Mouse (Mus musculus): Measurements from ENCODE around the gene Defb19. TPM values are rescaled to one million over a fixed set of nuclear protein-coding genes. Genes with fewer than 3 reads are reported as not detected.

Defb19 gene
- not detected in 2 replicates for total RNA-seq (2014; fragmentation: Nextera tagmentation)
- not detected in 2 replicates for total RNA-seq (2017)

DNA sequence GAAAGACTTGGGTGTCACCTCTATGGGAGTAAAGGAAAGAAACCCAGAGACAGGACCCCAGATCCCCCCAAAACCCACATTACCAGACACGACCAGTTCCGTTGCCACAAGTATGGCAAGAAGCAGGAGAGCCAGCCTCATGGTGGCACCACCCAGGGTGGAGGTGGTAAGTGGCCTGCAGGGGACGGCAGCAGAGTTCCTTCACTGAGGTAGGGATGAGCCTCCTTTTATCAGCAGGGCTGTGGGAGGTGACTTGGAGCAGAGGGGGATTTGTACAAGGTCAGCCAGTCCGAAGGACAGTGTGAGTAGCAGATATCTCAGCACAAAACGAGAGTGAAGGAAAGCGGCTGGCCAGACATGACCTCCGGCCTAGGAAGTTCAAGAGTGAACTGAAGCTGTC is at the start of gene Defb19:
TSS of gene Defb19 (minus strand) at position 206 of the 400 bp plus-strand sequence.
- no peak for ATAC-seq (replicated peaks; ENCODE audit: poor library complexity, severe bottlenecking)

DNA sequence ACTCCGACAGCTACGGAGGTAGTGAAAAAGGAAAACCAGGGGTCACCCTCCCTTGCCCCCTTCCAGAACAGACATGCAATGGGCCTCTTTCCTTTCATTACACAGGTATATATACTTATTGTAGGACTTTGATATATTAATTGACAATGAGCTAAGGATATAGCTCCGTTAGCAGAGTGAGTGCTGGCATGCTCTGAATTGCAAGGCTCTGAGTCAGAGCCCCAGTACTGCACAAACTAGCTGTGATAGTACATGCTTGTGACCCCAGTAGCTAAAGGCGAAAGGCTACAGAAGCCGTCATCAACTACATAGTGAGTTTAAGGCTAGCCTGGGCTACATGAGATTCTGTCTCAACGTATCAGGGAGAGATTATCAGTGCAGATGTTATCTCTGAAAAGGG is 49.8 kb upstream of the Defb19 start:
- ATAC-seq (replicated peaks; ENCODE audit: poor library complexity, severe bottlenecking), result no peak

DNA sequence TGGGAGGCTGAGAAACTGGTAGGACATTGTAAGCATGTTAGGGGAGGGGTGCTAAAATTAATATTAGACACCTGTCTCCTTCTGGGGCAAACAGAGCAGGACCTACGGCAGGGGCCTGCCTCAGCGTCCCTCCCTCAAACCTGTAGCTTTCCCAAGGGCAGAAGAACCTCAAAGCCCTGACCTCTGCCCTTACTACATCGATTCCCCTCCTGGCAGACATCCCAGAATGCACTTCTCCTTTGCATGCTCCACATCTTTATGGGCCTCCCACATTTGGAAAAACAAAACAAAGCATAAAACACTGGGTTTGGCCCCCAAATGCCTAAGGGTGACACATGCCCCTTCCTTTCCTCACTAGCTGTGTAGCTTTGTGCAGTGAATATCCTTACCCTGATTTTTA is 49.1 kb upstream of the Defb19 start:
- no peak for ATAC-seq (replicated peaks; ENCODE audit: poor library complexity, severe bottlenecking)

DNA sequence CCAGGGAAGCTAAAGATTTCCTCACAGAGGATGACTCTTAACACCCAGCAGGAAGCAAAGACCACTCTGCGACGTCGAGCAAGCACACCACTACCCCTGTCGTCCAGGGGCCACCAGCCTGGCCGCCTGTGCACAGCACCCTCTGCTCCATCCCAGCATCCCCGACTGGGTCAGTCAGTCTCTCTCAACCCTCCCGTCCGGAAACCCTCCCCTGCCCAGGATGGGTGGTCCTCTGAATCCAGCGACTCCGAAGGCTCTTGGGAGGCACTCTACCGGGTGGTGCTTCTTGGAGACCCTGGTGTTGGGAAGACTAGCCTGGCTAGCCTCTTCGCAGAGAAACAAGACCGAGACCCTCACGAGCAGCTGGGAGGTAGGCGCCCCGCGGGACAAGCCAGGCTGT is 48.0 kb upstream of the Defb19 start:
- ATAC-seq (replicated peaks; ENCODE audit: poor library complexity, severe bottlenecking), result no peak

DNA sequence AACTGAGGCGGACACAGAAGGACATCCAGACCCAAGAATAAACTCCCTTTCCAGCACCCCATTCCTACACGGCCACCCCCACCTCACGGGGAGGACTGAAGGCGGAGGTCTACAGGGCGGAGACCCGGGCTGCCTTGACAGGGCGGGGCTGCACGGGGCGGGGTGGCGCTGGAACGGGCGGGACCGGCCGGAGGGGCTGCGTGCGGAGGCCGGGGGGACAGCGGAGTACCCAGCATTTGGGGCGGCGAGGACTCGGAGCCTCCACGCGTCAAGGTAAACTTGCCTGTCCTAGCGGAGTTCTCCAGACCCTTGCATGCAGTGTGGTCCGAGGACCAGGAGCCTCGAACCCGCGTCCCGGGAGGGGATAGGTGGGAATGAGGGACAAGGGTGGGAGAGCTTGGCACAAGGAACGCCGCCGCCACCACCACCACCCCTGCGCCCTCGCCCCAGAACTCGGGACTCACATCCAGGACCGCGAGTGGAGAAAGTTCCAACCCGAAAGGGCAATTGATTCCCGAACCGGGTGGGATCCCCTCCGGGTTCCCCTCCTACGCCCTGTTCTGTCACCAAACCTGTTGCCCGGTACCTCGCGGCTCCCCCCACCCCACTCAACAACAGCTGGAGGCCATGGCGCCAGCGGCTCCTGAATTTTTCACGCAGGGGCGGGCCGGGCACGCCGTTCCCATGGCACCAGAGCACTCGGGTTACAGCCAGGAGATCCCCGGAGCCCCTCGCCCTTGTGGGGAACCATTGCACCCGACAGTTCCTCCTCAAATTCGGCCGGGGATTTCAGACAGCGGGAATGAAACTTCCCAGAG is 46.9 kb upstream of the Defb19 start, which contains the start of gene Rem1:
TSS of gene Rem1 (plus strand) at position 178 of the 818 bp plus-strand sequence.
- ATAC-seq (replicated peaks; ENCODE audit: poor library complexity, severe bottlenecking), result peak; percentile 64

DNA sequence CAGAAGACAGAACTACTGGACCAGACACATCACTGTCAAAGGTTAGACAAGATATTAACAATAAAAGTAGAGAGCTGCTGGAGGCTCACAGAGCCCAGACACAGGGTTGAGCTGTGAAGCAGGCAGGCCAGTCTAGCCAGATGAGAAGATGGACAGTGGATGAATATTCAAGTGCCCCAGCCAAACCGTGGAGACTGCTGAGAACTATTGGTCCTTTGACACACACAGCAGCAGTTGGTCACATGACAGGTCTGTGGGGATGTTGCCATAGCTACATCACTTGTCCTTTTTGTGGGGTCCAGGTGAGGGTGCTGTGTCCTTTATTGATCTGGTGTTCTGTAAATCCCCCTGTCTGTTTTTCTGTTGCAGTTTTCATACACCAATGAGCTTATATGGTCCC is 45.1 kb upstream of the Defb19 start:
- no peak for ATAC-seq (replicated peaks; ENCODE audit: poor library complexity, severe bottlenecking)

DNA sequence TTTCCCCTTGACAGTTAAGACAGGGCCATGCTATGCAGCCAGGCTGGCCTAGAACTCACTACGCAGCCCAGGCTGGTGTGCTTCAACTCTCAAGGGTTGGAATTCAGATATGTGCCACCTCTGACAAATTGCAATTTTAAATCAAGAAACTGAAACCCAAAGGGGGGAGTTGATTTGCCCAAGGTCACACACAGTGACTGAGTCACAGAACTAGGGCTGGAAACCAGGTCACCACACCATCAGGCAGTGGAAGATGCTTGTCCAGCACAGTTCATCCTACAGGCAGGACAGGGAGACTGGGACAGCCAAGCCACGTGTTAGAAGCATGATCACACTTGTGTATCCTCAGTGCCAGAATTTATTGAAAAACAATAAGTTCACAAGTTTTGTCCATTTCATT is 44.5 kb upstream of the Defb19 start:
- ATAC-seq (replicated peaks; ENCODE audit: poor library complexity, severe bottlenecking), result no peak

DNA sequence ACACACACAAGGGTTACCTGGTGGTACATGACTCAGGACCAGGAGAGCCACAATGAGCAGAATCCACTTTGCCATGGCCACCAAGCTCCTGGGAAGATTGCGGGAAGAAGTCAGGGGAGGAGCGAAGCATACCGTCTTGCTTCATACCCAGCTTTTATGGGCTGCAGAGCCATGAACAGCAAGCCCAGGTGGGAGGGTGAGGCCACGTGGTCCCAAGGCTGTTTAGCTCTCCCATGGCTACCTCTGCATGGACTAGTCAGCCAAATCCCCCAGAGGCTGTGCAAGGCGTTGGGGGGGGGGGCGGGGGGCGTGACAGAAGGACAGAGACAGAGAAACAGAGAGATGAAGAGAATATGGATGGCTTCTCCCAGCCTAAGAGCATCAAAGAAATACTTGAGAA is 42.8 kb upstream of the Defb19 start, which contains the start of gene Defb25:
TSS of gene Defb25 (minus strand) at position 101 of the 400 bp plus-strand sequence.
- ATAC-seq (replicated peaks; ENCODE audit: poor library complexity, severe bottlenecking), result no peak

DNA sequence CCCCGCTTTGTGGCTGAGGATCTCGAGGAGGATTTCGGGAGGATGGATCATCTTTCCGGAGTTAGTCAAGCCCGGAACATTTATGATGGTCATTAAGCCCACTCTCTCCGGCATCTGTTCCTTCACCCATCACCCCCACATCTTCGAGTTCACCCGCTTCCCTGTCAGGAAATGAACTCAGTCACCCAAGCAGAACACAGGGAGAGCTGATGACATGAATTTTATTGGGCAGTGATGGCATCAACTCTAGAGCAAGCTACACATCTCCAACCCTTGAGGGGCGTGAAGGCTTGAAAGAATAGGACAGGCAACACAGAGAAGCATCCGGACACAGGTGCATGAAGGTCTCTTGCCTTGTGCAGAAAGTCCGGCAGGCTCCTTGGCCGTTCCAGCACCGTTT is 42.0 kb upstream of the Defb19 start:
- ATAC-seq (replicated peaks; ENCODE audit: poor library complexity, severe bottlenecking), result no peak

DNA sequence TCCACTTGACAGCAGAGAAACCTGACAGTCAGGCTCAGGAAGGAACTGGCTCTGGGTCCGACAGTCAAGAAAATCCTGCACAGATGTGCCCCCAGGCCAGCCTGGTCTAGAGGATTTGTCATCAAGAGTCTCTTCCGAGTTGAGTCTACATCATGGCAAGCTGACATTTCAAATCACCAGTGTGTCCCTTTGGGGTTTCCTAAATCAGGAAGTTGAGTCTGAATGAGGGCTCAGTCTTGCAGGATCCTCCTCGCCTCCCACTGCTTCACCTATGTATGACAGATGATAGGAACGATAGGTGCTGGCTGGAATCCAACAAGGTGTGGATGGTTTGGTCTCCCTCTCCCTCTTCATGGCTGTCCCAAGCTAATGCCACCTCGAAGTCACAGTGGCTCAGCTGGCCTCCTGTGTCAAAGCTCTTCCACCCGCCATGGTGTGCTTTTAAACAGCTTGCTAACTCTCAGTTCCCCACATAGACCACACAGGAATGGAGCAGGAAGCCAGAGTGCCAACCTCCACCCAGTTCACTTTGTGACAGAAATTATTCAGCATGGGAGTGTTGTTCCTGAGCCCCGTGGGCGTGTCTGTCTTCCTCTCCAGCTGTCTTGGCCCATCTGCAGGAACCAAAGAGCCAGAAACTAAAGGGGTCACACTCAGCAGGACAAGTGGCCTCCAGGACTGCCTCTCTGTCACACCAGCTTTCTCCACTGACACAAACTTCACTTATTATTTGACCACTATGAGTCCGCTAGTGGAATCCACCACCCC is 40.4 kb upstream of the Defb19 start:
- ATAC-seq (replicated peaks; ENCODE audit: poor library complexity, severe bottlenecking), result peak; percentile 92

DNA sequence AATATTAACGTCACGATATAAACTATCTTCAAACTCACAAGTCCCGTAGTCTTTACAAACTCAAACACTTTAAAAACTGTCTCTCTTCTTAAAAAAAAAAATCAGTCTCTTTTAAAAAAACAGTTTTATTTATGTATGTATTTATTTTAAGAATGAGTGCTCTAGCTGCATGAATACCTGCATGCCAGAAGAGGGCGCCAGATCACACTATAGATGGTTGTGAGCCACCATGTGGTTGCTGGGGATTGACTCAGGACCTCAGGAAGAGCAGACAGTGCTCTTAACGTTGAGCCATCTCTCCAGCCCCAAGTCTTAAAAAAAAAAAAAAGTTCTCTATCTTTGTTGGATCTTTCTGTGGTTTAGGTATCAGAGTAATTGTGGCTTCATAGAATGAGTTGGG is 37.3 kb upstream of the Defb19 start:
- ATAC-seq (replicated peaks; ENCODE audit: poor library complexity, severe bottlenecking), result no peak

DNA sequence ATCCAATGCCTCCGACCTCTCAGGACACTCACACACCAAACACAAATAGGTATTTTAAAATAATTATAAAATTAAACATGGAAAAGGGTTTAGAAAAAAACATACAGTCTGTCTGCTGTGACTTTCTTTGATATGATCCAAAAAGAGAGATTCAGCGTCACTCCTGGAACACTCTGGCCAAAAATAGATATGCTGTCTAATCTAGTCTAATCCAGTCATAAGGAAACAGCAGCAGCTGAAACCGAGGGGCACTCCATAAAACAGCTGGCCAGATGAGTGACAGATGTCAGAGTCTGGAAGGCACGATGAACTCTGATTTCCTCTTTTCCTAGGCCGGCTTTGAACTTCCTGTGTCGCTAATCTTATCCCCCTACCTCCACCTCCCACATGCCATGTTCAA is 36.4 kb upstream of the Defb19 start:
- ATAC-seq (replicated peaks; ENCODE audit: poor library complexity, severe bottlenecking), result no peak

DNA sequence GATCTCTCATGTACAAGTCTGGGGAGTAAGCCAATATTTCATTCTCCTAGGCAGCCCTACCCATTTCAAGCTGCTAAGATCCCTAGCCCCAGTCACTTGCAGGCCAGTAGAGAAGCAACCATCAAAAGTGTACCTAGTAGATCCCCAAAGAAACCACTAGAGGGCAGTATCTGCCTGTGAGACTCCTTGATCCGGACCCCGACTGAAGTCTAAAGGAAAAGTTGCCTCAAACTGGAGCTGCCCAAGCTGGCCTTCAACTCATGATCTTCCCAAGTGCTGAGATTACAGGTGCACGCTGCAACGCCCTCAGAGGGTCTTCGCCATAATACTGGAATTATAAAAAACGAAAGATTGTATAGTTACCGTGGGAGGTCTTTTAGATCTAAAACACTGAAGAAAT is 35.5 kb upstream of the Defb19 start:
- ATAC-seq (replicated peaks; ENCODE audit: poor library complexity, severe bottlenecking), result peak; percentile 80

DNA sequence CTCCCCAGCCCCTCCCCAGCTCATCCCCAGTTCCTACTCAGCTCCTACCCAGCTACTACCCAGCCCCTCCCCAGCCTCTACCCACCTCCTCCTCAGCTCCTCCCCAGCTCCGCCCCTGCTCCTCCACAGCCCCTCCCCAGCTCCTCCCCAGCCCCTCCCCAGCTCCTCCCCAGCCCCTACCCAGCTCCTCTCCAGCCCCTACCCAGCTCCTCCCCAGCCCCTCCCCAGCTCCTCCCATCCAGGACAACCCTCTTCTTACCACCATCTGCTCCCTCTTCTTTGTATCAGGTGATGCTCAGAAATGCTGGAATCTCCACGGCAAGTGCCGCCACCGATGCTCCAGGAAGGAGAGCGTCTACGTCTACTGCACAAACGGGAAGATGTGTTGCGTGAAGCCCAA is 32.1 kb upstream of the Defb19 start:
- no peak for ATAC-seq (replicated peaks; ENCODE audit: poor library complexity, severe bottlenecking)

DNA sequence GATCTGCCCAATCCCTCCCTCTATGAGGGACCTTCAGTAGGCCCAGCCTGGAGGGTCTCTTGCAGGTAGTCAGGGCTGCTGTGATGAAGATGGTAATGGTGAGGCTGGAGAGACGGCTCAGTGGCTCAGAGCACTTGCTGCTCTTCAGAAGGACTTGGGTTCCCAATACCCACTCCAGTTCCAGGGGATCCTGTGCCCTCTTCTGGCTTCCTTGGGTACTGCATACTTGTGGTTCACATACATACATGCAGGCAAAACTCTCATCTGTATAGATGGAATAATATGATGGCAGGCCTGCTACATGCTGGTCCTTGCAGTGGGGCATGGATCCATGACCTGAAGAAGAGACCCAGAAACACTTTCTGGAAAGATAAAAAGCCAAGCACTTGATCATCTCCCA is 28.6 kb upstream of the Defb19 start:
- no peak for ATAC-seq (replicated peaks; ENCODE audit: poor library complexity, severe bottlenecking)

DNA sequence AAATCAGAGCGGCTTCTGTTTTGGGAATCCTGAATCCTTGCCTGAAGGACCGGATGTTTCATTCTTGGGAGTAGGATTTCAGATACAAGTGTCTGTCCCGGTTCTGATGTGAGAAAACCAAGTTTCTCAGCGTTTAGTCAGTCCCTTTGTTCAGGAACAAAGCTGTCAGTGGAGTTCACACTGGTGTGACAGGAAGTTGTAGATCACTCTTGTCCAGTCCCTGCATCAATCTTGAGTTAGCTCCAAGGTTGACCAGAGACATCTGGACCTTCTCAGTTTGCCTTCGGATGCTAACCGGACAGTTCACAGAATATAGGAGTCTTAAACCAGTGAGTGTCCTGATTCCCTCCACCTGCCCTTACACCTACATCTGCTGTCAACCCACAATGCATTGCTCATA is 27.6 kb upstream of the Defb19 start:
- no peak for ATAC-seq (replicated peaks; ENCODE audit: poor library complexity, severe bottlenecking)

DNA sequence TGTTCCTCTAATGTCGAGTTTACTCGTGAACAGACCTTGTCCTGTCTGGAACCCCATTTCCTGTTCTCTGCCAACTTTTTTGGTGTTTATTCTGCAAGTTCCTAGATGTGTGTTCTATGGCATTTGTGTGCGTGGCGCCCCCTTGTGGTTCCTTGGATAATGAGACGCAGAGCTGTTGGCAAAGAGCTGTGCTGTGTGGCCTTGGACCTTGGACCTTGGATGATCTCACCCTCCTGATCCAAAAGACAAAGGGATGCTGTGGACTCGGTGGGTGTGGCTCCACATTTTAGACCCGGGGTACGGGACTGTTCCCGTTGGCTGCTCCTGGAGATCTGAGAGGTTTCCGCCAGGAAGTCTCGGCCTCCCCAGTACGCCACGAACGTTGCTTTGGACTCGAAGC is 23.9 kb upstream of the Defb19 start, which contains the start of gene Defb36:
TSS of gene Defb36 (plus strand) at position 271 of the 400 bp plus-strand sequence.
- peak; percentile 46 for ATAC-seq (replicated peaks; ENCODE audit: poor library complexity, severe bottlenecking)

DNA sequence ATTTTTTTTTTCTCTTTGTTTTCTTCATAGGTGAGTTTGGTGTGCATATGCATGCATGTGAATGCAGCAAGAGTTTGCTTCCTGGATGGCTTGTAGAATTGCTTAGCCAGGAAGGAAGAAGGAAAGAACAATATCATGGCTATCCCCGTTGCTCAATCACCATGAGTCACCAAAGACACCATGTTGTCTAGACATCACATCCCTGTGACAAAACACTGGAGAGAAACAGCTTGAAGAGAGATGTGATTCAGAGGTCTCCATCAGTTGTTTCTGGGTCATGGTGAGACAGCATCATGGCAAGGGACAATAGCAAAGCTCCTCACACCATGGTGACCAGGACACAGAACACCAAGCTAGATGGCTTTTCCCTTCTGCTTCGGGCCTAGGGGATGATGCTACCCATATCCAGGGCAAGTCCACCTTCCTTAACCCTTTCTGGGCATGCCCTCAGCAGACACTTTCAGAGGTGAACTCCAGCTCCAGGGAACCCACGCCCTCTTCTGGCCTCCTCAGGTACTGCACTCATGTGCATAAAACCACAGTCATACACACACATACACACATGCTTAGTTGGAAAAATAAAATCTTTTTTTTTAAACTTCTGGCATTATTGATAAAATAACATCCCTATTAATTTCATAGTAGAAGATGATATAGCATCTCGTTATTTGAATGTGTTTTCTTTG is 21.3 kb upstream of the Defb19 start:
- peak; percentile 61 for ATAC-seq (replicated peaks; ENCODE audit: poor library complexity, severe bottlenecking)

DNA sequence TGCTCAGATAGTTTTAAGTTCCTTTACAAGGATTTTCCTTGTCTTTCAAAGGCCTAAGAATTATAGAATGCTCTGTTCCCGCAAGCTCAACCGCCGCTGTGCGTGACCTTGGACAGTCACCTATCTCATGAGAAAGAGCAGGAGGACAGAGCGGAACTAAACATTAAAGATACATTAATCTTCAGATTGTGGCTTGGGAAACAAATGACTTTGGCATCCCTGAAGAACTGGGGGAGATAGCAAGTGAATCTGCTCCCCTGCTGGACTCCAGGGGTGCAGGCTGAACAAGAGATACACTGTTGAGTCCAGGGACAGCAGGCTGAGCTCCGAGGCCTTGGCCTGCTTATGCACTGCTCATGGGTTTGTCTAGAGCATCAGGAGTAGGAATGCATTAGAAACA is 20.0 kb upstream of the Defb19 start:
- ATAC-seq (replicated peaks; ENCODE audit: poor library complexity, severe bottlenecking), result no peak

DNA sequence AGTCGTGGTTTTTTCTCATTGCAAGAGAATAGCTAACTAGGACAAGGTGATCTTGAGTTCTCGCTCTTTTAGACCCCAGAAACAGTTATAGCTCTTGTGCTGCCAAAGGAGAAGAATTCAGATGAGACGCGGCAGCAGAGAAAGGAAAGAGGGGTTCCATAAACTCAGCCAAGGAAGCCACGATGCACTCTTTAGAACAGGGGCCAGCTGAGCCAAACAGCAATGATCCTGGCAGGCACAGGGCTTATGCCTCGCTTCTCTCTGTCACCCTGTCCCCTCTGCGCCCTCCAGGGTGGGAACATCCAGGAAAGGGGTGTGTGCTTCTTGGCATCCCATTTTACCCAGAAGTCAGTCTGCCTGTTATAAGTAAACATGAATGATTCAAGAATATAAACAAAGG is 19.2 kb upstream of the Defb19 start, which contains the start of gene Defb45:
TSS of gene Defb45 (minus strand) at position 101 of the 400 bp plus-strand sequence.
- no peak for ATAC-seq (replicated peaks; ENCODE audit: poor library complexity, severe bottlenecking)

DNA sequence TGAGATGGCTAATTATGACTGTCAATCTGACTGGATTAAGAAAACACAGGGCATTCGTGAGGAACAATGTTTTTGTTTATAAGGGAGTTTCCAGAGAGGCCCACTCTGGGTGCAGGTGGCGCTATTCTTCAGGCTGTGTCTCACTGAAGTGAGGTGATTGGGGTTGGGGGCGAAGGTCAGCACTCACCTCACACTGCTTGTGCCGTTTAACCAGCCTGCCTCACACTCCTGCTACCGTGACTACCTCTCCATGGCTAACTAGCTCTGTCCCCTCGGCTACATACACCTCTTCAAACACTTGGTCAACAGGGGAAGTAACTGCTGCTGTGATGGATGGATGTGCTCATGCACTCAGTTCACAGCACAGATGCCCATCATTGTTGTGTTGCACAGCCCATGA is 8.9 kb upstream of the Defb19 start:
- no peak for ATAC-seq (replicated peaks; ENCODE audit: poor library complexity, severe bottlenecking)
